Mouse (Mus musculus): Measurements from ENCODE around the gene Fbxl14.

Fbxl14 gene

DNA sequence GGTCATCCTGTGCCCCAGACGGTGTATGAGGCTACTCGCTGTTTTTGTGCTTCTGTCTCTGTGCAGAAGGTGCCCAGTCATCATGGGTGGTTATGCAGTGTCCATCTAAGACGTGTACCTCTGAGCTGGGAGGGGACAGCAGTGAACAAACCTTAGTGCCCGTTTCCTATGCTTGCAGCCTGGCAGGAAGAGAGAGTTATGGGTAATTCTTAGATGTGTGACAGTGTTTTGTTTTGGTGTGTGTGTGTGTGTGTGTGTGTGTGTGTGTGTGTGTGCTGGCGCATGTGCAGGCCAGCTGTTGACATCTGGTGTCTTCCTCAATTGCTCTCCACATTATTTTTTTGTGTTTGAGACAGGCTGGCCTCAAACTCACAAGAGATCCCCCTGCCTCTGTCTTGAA is 20.6 kb downstream of the Fbxl14 start:
- no peak for DNase-seq

DNA sequence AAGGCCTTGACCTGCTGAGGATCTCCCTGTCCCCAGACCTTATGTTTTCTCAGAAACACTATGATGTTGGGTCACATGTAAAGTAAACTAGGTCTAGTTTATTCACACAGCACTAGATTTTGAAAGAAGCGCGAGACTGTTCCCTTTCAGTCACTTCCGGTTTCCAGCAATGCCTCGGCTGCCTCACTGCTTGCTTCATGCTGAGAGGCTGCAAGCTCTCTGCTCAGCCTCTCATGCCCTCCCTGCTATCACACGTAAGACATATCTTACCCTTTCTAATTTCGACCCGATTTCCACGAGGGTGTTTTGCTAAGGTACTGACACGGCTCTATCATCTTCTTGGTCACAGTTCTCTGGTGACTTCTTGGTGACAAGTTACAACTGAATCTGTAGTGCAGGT is 22.6 kb downstream of the Fbxl14 start:
- no peak for DNase-seq

DNA sequence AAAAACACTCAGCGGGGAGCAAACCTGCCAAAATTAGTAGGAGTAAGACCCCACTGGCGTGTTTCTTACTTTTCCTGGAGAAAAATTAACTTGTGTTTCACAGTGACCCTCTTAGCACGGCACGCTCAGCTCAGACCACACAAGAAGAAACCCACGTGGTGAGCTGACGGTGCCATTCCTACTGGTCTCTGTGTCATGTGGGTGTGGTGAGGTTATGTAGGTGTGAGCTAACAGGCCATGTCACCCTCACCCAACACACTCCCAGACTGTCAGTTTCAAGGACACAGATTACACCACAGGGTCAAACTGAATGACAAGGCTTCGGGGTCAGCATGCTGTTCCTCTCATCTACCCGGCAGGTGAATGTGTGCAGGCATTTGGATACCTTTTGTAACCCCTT is 25.3 kb downstream of the Fbxl14 start:
- no peak for DNase-seq

DNA sequence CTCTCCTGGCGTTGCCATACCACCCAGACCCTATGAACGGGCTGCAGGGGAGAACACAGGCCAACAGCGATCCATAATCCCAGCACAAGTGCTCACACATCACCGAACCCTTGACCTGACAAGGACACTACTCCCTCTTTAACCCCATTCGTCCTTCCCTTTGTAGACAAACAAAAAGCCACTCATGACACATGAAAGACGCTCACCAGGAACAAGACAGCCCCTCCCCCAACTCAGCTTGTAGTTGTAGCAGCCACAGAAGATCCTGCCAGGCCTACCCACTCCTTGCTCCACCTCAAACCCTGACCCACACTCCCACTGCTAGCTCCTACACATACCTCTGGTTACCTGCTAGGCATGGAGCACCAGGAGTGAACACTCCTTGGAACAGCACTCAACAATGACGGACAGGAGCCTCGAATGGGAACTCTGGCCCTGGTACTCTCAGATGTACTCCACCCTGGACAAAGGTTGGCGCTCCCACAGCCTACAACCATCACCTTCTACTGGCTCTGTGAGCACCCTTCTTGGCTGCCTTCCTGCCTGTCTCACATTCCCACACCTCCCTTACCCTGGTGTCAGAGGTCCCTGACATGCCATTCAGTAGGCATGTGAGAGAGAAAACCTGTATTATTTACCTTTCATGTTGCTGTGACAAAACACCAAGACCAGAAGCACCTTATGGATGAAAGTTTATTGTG is 26.2 kb downstream of the Fbxl14 start:
- DNase-seq, result peak; percentile 58

DNA sequence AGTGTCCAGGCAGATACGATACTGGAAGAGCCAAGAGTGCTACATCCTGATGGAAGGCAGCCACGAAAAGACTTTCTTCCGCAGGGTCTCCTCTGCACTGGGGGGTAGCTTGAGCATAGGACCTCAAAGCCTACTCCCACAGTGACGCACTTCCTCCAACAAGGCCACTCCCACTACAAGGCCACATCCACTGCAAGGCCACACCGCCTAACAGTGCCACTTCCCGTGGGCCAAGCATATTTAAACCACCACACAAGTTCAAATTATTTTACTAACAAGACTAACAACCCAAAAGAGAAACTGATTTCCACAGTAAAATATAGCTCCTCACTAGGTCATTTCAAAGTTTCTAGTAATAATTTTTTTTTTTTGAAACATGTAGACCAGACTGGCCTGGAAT is 28.8 kb downstream of the Fbxl14 start:
- DNase-seq, result no peak

DNA sequence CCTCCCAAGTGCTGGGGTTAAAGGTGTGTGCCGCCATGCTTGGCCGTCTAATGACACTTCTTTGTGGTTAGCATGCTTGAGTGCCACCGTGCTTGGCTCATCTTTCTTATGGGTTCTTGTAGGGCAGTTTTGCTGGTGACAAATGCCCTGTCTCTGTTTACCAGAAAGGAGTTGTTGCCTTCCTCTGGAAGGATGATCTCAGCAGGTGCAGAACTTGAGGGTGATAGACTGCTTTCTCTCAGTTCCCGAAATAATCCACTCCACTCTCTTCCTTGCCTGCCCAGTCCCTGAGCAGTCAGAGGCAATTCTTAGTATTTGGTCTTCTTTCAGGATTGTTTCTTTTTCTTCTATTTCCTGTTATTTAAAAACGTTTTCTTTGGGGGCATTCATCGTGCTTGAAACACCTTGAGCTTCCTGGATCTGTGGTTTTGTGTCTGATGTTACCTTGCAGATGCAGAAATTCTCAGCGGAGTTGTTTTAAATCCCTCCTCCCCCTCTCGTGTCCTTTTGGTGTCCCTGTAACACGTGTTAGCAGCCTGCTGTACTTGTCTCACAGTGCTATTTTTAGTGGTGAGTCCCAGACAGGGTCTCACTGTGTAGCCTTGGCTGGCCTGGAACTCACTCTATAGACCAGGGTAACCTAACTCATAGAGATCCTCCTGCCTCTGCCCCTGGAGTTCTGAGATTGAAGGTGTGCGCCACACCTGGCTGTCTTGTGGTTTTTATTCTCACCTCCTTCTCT is 29.3 kb downstream of the Fbxl14 start:
- no peak for DNase-seq

DNA sequence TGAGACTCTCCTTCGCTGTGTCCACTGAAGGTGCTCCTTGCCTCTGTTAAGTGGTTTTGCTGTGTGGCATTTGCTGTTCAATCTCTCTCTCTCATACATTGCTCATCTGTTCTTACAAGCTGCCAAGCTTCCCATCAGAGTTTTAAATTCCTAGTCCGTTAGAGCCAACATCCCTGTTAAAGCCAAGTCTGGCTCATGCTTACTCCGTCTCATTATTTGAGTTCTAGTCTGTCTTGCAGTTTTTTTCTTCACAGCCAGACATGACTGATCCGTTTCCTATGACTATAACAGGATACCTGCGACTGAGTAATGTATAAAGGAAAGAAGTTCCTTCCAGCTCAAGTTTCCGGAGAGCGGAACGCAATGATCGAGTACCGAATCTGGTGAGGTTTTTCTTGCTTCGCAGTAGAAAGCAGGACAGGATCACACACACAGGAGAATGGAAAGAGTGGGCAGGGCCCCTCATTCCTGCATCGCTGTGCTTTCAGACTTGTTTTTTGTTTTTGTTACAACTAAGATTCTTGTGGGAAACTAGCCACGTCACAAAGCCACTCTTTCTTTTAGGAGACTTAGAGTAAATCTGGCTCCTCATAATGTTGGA is 30.1 kb downstream of the Fbxl14 start:
- no peak for DNase-seq

DNA sequence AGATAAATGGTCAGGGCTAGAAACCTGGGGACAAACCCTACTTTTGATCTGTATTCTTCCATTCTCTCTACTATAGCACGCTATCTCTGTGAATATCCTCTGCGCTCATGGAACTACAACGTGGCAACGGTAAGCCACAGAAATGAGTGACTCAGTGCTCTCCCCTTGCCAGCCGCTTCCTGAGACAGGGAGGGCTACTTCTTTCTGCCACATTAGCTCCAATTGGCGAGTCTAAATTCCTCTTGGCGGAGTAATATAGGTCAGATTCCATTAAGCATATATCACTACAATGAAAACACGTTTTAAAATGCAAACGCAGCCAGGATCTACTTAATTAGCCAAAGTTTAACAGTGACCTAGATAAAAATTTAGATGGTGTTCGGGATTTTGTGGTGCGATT is 33.2 kb downstream of the Fbxl14 start:
- no peak for DNase-seq

DNA sequence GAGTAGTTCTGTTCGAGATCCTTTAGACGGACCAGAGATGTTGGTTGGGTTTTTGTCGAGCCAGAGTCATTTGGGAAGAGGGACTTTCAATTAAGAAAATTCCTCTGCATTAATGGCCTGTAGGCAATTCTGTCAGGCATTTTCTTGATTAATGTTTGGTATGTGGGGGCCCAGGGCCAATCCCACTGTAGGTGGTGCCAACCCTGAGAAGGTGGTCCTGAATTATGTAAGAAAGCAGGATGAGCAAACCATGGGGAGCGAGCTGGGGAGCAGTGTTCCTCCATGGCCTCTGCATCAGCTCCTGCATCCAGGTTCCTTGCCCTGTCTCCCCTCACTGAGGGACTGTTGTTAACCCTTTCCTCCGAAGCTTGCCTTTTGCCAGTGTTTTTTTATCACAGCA is 34.0 kb downstream of the Fbxl14 start:
- no peak for DNase-seq

DNA sequence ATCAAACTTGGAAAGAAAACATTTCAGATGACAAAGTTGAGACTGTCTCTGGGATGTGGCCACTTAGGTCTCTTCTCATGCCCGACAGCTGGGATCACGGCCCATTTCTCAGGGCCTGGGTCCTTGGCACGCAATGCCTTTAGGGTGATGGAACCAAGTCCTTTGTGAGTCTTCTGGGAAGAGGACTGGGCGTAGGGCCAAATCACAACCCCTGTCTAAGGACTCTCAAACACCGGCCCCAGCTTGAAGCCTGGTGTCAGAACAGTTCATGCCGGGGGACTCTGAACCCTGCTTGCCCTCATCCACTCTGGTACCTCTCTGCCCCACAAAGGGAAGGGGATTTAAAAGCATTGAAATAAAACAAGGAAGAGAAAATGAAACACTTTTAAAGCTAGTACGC is 34.6 kb downstream of the Fbxl14 start:
- DNase-seq, result no peak

DNA sequence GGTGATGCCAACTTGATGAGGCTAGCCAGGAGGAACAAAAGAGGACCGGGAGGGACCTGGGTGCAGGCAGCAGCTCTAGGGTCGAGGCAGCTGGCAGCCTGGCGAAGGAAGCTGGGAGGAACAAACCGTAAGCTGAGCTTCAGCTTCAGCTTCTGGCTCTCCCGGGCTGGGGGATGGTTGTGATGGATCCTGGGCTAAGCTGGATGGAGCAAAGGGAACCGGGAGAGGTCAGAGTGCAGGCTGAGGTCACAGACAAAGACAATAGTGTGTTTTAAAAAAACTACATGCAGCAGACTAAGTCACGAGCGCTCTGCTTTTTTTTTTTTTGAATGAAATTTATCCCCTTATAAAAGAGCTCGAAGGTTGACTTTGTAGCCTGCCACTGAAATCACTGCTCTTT is 41.3 kb downstream of the Fbxl14 start:
- DNase-seq, result no peak

DNA sequence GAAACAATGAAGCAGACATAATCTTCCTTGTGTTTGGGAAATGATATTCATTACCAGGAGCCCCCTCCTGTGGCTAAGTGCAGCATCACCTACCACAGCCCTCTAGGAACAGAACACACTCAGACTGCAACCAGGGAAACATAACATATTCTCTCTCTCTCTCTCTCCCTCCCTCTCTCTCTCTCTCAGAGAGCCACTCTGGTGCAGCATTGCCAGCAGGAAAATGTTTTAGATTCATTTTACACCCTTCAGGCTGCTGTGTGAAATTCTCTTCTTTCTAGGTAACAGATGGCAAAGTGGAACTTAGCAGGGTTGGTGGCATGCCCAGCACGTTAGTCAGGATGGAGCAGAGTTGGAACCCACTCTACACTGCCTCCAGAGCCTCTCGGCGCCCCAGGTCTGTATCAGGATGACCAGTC is 42.0 kb downstream of the Fbxl14 start:
- DNase-seq, result no peak

DNA sequence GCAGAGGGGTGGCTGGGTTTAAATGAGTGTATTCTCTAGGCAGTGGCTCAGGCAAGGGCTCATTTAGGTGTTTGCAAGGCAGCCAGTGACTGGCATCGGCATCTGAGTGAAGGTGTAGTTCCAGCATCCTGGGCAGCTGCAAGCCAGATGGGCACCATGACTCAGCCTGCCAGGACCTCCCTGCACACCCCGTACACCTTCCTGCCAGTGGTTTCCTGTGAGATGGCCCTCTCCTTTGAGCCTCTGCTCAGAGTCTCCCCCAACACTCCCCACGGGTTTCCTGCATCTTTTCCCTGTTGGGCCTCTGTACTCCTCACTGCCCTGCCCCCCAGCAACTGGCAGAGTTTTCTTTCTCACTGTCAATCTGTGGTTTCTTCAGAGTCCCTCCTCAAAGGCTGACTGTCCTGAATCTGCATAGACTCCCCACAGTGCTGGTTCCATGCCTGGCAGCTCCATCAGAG is 42.5 kb downstream of the Fbxl14 start:
- DNase-seq, result no peak

DNA sequence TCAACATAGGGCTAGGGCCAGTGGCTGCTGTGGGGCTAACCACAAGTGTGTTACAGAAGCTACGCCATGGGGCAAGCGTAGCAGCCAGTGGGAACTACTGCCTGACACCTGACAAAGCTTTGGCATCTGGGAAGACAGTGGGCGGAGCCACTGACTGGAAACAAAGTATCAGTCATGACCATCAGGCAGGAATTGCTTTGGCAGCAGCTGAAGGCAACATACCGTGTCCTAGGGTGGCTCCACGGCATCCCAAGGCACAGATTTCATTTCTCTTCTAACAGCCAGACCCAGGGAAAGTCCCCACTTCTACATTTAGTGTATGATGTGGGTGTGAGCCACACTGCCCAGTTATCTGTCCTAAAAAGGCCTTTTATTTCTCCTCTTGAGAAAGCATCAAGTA is 47.0 kb downstream of the Fbxl14 start:
- no peak for DNase-seq

DNA sequence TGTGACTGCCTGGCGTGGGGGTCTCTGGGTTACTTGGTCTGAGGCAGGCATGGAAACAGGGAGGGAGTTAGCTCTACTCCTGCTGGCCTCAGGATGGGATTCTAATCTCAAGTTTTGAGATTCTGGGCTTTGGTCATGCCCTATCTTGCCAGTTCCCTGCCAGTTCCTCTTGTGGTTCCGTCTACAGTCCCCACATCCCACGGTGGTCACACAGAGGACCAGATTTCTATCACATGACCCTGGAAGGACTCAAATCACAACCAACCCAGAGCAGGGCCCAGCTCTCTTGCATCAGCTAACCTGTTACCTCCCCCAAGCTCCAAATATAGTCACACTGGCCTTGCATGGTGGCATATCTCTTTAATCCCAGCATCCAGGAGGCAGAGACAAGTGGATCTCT is 50.2 kb downstream of the Fbxl14 start:
- no peak for DNase-seq
